Mouse (Mus musculus) cerebellum, adult 18-20 months (tissue): ENCODE measurements around the gene Tfb2m.

Experiments
- DNase-seq, 2 experiments: peaks; one replicate each; pipeline ENCODE4 v3.0.0; 2021

The Tfb2m gene

DNA sequence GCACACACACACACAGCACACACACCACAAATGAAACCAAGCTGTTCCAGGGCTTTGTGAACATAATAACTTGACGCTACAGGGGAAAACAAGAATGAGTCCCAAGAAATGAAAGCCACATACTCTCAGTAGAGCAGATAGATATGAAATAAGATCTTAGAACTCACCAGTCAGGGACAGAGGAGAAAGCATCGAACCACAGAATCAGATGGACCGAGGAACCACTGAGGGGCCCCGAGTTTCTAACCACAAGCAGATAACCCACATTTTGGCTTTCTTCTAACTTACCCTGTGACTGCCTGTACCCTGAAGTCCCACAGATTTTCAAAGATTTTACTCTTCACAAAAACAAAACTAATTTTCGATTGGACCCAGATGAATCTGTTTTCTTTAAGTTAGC lies 53.2 kb downstream of the Tfb2m start:
- no peak for DNase-seq

DNA sequence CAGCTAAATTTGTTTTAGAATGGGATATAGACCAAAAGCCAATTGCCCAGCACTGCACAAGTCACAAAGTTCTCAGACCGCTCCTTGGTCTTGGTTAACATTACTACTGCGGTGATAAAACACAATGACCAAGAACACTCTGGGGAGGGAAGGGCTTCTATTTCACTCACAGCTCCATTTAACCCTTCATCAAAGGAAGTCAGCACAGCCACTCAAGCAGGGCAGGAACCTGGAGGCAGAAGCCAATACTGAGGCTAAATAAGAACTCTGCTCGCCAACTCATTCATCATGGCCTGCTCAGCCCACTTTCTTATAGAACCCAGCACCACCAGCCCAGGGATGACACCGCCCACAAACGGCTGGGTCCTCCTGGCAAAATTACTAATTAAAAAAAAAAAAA lies 57.5 kb downstream of the Tfb2m start:
- DNase-seq, result no peak

DNA sequence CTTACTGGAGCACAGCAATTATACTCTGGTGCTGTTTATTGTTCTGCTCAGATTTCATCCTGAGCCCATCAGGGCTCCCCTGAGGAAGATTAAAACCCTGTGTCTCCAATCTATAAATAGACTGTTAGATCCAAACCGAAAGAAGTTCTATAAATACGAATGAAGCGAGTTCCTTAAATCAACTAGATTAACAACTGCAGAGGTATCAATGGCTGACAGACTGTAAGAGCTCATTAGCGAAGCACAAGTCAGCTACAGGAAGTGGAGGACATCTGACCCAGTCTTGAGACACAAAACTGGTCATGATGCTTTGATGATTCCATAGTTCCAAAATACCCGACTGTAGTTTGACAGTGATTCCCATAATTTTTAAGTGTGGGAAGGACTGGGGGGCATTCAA lies 58.1 kb downstream of the Tfb2m start:
- DNase-seq, result no peak

DNA sequence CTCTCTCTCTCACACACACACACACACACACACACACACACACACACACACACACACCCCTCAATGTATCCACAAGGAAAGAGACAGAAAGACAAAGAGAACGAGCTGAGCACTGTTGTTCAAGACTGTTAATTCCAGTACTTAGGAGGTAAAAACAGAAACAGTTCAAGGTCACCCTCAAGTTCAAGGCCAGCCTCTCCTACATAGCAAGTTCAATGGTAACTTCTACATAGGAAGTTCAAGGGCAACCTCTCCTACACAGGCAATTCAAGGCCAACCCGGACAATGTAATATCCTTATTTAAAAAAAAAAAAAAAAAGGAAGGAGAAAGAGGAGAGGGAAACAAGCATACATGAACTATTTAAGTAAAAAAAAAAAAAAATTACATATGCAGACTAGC lies 58.8 kb downstream of the Tfb2m start:
- no peak for DNase-seq

DNA sequence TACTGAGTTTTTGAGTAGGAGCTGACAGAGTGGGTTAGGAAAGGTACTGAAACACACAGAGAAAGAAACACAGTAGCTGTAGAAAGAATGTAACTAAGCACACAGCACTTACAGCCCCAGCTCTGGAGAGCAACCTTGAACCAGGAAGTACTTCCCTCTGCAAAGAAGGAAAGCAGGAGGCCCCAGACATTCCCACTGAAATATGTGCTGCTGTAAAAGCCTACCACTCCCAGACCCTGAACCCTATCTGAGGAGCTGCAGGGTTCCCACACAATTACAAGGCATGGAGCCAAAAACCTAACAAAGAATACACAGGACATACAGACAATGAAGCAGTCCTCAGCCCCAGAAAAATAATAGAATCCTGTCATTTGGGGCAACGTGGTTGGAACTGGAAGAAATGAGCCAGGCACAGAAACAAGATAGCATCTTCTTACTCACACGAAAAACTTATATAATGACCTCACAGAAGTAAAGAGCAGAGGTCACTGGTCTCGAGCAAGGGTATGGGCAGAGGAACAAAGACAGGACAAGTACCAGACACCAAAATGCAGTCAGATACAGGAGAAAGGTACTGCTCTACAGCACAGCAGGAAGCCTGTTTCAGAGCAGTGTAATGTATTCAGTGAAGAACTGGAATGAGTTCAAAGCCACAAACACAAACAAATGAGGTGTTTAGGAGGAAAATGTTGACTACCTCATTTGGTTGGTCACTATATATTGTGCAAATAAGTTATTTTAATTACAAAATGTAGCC lies 60.1 kb downstream of the Tfb2m start:
- DNase-seq, result no peak

DNA sequence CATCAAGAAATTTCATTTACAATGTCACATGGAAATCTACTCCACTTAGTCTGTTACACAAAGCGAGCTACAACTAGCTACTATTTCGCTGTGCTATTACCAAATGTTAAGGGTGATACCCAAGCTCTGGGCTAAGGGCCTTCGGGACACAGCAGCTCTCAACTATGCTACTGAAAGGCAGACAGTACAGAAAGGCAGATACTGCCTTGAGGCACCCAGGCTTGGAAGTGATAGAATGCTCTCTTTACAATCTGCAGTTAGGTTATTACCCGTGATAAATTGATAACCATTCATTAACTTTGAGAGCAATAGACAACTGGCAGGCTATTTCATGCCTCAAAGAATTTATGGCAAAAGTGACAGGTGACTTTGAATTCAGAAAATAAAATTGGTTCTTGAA lies 65.2 kb downstream of the Tfb2m start:
- DNase-seq, result no peak
